Mouse (Mus musculus): Measurements from ENCODE around the gene Zfp423. TPM values are rescaled to one million over a fixed set of nuclear protein-coding genes. Genes with fewer than 3 reads are reported as not detected.

Gene Zfp423
- polyA plus RNA-seq, 1 experiment = not detected

DNA sequence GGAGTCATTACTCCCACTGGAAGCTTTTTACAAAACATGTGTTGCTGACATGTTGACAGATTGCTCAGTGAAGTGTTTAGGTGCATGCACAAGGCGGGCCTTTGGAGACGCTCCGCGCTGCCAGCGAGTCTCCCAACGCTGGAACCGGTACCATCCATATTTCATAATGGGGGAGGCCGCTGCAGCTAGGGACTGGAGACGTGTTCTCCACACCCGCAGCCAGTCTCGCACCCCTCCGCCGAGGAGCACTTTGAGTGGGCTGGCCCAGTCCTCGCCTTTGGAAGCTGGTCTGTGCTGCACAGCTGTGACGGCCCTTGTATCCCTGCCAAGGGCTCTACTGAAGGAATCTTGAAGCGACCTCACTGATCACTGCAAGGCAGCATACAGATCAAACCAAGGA lies 122.5 kb downstream of the Zfp423 start:
- TF ChIP-seq GATA1 (IDR thresholded peaks at IDR 0.05; ENCODE audit: low read length) = no peak

DNA sequence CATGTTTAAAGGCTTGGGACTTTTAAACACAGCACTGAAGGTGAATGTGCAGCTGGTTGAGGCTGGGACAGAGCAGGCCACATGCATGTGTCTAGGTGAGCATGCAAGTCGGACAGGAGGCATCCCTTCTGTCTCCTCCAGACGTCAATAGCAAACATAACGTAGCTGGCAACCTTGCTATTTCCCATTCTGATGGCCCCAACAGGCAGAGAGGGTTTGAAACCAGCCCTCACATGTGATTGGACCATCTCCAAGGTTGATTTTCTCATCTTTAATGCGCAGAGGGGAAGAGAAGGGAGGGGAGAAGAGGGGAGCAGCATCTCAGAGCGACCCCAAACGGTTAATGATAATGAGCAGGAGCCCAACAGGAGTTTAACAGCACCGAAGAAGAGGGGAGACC lies 123.5 kb downstream of the Zfp423 start:
- no peak for TF ChIP-seq GATA1 (IDR thresholded peaks at IDR 0.05; ENCODE audit: low read length)

DNA sequence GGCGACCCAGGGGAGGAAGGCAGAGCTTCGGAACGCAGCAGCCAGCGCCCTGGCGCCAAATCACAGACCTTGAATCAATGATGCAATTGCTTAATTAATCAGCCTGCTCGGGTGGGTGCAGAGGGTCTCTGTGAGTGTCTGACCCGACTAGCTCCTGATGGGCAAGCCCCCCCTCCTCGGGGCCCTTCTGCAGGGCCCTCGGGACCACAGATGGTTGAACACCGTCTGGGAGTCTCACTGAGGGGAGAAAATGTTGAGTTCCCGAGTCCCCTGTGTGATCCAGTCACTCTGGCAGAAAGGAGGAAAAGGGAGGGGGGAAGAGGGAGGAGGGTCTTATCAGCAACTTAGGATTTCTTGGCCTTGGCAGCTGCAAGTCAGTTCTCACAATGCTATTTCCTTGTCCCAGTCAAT lies 124.0 kb downstream of the Zfp423 start:
- no peak for TF ChIP-seq GATA1 (IDR thresholded peaks at IDR 0.05; ENCODE audit: low read length)

DNA sequence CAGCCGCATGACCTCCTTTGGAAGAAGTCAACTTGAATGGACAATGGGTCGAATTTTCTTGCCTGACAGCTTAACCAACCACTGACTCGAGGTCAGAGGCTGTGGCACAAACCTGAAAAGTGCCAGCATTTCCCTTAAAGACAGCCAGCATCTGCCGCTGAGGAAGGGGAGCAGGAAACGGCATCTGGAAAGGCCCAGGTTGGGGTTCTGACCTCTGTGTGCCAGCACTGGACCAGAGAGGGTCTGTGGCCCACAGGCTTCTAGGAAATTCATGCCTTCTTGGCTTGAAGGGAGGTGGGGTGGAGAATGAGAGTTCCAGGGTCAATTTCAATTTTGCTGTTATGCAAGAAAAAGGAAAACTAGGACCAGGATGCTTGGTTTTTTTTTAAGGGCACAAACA lies 124.7 kb downstream of the Zfp423 start:
- TF ChIP-seq GATA1 (IDR thresholded peaks at IDR 0.05; ENCODE audit: low read length) = no peak

DNA sequence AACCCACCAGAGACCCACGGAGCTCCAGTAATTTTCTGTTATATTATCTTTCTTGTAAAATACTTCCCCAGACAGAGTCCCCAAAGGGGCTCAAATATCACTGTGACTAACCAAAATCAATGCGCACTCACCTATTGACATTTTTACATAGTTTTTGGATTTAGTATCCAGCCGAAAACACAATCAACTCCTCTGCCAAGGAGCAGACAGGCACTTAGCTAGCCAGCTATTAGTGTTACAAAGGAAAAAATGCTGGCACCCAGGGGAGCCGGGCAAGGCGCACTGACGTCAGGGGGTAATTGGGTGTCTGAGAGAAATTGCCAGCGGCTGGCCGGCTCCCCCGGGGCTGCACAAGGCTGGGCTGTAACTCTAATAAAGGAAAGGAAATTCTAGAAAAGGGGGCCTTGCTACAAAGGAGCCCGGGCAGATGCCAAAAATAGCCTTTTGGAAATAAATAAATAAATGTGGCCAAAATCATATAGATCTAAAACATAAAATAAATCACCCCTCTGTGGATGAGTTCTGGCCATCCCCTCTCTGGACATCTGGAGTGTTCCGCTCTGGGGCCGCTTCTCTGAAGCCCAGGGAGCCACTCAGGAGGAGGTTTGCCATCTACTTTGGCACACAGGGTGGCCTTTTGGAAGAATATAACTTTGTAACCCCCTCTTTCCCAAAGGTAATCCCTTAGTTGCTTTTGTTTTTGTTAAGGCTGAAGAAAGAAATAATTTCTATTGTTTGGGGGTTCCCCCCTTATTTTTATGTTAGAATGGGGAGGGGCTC lies 125.4 kb downstream of the Zfp423 start:
- TF ChIP-seq GATA1 (IDR thresholded peaks at IDR 0.05; ENCODE audit: low read length) = no peak

DNA sequence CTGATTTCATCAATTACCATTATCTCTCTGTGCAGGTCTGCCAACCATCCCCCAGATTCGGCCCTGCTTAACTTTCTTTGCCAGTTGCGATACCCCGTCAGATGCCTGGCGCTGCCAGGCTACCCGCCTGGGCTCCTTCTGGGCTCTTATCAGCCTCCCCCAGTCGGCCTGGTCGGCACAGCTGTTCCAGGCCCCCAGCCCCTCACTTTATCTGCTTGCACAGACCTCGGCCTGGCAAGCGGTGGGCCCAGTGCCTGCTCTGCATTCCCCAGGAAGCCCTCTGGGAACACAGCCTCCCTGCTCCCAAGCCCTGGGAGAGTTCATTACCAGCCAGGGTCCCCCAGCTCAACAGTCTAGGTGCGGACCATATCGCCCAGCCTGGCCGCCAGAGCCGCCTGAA lies 126.1 kb downstream of the Zfp423 start:
- TF ChIP-seq GATA1 (IDR thresholded peaks at IDR 0.05; ENCODE audit: low read length) = no peak

DNA sequence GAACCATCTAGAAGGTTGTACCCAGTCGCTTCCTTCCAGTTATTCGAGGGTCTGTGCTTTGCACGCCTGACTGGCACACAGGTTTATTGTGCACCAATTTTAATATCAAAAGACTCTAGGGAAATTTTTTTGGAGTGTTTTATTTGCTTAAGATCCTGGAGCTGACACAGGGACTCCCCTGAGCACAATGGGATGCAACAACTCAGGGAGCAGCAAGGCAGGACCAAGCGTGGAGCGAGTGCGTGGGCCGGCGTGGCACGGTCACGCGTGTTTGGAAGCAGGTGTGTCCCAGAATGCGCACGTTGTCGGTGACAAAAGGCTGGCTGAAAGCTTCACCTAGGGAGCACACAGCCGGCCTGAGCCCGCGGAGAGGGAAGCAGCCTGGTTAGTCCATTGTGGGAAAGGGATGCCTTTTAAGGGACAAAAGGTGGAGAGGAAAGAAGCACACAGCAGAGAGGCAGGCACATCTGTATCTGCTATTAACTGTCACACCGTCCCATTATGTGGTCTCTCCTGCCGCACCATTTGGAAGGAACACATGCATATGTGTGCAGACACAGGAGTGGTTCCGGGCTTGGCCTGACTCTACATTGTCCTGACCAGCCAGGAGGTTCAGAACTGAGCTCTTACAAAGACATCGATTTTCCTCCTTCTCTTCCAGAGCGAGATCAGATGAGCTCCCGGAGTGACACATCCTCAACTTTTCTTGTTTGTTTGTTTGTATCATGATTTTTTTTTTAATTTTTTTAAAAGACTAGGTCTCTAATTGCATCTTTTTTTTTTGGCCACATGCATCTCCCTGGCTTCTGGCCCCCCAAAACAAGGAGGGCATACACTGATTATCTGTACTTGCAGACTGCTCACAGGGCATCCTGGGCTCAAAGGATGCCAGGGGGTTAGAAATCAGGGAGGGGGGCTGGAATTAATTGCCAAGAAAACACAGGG lies 126.7 kb downstream of the Zfp423 start:
- TF ChIP-seq GATA1 (IDR thresholded peaks at IDR 0.05; ENCODE audit: low read length) = no peak

DNA sequence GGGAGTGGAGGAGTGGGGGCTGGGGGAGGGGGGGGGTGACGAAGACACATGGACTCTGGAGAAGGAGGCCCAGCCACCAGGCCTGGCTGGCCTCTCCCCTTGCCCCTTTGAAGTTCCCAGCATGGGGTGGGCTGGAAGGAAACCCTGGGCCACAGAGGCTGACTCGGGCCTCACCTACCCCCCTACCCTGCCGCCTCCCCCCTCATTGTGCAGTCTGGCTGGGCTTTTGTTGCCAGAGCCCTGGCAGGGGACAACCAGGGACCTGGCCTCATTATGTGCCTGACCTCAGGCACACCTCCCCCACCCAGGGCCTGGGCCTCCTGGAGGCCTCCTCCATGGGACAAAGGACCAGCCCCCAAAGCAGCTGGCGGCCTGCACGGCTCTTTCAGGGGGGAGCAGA lies 127.8 kb downstream of the Zfp423 start:
- TF ChIP-seq GATA1 (IDR thresholded peaks at IDR 0.05; ENCODE audit: low read length) = no peak

DNA sequence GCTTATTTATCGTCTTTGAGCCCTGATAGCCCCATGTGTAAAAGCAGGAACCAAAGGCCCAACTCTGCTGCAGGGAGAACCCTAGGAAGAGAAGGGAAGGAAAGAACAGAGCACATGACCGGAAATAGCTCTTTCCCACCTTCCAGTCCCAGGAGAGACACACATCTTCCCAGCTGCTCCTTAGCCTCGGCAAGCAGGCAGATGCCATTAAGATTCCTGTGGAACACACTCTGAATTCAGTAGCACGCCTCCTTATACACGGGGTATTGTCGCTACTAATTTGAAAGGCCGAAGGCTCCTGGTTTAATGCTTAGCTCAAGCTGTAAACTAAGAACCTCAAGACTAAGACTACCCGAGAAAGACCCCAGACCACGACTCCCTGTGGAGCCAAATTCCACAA lies 128.3 kb downstream of the Zfp423 start:
- TF ChIP-seq GATA1 (IDR thresholded peaks at IDR 0.05; ENCODE audit: low read length) = no peak

DNA sequence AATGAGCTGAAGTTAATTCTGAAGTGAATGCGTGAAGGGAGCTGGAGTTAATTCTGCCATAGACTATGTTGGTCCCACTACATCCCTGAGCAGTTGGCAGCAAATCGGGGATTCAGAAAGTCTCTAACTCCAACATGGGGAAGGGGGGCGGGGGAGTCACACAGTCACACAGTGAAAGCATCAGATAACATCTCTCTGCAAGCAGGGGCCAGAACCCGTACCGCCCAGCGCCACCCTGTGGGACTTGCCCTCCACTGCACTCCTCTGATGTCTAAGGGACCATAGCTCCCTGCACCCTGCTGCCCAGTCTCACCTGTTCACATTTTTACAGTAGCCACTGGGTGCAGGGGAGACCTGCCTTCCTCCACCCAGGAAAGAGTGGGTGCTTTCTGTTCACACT lies 129.2 kb downstream of the Zfp423 start:
- no peak for TF ChIP-seq GATA1 (IDR thresholded peaks at IDR 0.05; ENCODE audit: low read length)

DNA sequence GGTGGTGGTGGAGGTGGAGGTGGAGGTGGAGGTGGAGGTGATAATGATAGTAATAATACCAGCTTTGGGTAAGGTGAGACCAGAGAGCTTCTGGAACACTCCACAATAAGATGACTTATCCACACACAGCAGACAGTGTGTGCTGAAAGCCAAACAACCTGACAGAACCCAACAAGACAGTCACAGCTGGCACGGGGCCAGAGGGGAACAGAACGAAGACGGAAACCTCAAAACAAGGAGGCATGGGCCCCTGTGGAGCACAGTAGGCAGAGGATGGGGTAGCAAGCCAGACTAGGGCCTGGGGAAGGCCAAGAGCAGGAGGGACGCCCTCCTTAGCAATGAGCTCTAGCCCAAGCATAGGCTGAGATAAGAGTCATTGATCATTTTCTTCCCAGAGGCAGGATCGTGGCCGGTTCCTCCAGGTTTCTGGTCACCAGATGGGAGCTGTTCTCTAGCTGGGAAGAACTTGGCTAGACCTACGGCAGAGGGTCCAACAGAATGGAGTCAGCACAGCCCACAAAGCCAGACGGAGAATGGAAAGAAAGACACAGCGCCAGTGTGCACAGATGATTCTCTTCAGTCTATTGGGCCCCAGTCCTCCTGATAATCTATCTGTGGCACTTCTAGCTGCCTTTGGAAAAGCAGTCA lies 133.3 kb downstream of the Zfp423 start:
- TF ChIP-seq GATA1 (IDR thresholded peaks at IDR 0.05; ENCODE audit: low read length) = no peak

DNA sequence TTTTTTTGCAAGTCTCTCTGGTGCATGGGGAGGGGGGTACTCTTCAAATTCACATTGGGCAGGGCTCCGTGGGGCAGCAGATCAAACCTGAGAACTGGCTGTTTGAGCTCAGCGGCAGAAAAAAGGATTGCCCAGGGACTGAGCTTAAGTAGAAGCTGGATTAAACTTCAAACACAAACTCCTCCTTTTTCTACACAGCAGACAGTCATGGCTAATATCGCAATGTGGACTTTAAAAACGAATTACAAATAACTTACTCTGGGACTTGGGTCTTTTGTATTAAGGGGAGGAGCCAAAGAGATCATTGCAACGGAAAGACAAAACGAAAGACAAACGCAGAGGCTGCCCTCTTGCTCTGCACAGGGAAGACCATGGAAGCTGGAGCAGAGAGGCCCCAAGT lies 136.2 kb downstream of the Zfp423 start:
- no peak for TF ChIP-seq GATA1 (IDR thresholded peaks at IDR 0.05; ENCODE audit: low read length)

DNA sequence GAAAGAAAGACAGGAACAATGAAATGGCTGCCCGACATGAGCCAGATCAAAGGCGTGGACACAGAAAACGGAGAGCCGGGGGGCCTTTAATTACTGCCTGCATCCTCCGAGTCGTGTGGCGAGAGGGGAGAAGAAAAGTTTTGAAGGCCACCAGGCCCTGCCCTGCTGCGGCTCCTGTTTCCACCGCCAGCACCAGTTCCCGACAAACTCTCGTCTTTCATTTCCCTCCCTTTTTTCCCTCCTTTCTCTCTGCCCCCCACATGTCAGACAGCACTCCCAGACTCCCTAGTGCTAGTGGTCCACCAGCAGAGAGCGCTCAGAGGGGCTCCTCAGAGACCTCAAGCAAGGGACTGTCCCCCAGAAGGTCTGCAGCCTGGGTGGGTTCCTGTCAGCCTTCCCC lies 136.7 kb downstream of the Zfp423 start:
- TF ChIP-seq GATA1 (IDR thresholded peaks at IDR 0.05; ENCODE audit: low read length) = no peak

DNA sequence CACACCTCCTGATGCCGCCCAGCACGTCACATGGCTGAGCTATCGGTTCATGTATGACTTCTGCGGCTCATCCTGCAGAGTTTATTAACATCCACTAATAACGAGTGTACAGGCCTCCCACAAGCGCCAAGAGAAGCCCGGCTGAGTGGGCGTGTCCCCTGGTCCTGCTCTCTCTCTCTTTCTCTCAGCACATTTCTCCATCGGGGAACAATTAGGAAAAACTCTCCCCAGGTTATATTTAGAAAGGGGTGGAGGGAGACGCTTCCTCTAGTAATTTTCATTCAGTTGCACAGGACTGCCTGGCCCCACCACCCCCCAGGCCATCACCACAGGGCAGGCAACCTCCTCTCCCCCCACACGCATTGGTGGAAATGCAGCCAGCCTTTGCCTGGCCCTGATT lies 137.2 kb downstream of the Zfp423 start:
- TF ChIP-seq GATA1 (IDR thresholded peaks at IDR 0.05; ENCODE audit: low read length) = no peak

DNA sequence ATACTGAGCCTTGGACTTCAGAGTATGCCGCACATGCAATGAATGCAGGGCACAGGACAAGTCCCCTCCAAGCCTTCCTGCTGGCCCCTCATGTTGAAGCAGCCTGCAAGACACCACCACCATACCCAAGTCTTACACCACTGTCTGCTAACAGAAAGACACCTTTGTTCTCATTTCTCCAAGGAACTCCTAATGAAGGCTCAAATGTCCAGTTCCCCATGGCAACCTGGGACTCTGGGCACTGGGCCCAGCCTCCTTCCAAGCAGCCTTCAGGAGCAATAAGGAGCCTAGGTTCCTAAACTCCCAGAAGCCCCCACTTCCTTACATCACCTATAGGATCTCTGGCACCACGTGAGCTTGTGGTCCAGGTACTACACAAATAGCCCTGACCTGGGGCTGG lies 137.7 kb downstream of the Zfp423 start:
- no peak for TF ChIP-seq GATA1 (IDR thresholded peaks at IDR 0.05; ENCODE audit: low read length)

DNA sequence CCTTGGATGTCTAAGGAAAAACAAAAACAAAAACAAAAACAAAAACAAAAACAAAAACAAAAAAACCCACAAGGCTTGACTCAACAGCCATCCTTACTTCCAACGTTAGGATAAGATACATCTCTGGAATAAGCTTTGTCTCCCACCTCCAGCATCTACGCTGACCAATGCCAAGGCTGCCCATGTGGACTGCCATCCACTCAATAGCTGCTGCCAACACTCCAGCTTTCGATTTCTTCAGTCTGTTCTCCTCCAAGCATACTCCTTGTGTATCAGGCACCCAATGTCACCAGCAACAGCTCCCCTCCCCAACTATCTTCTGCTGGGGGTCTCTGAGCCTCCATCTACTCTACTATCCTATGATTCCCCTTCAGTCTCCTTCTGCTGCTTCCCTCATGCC lies 140.1 kb downstream of the Zfp423 start:
- no peak for TF ChIP-seq GATA1 (IDR thresholded peaks at IDR 0.05; ENCODE audit: low read length)
